Mouse (Mus musculus): ENCODE results near the gene Mrps9.

GRCm38 (mm10) chr1:42953482-42953822, 102.4 kb downstream of the Mrps9 start:
- no peak for TF ChIP-seq CTCF (IDR thresholded peaks at IDR 0.05; ENCODE audit: insufficient read depth, low read length)
- TF ChIP-seq POLR2A (IDR thresholded peaks at IDR 0.05; ENCODE audit: borderline replicate concordance, extremely low read depth, low read depth, low read length) = no peak

All from lung, adult 2 months (tissue).